Mouse (Mus musculus) R1 (cell line): ENCODE data around the gene Polr2j.
A peak's percentile ranks its signal among the peaks of the same experiment; 100 is the strongest.
"Not testable (repeated sequence)": the region's sequence is repeated elsewhere in the genome, so short reads cannot be mapped to it uniquely, and the experiment has no call there.

Experiments
- DNase-seq: peaks from one replicate; pipeline ENCODE4 v3.0.0-alpha.2; 2018; ENCODE audit warnings: low read depth, low spot score

Gene Polr2j

DNA sequence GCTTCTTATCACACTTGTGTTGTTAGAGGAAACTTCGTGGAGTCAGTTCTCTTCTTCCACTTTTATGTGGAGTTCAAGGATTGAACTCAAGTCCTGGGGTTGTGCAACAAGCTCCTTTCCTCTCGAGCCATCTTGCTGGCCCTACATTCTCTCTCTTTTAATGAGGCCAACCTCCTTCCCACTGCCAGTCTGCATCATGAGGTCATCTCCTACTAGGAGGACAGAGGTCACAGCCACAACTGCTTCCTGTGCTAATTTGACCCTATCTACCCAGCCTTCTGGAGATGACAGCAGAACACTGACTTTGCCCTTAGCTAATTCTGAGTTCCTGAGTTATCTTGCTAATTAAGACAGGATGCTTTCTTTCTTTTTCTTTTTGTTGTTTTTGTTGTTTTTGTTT is 7.9 kb upstream of the Polr2j start:
- no peak for DNase-seq

DNA sequence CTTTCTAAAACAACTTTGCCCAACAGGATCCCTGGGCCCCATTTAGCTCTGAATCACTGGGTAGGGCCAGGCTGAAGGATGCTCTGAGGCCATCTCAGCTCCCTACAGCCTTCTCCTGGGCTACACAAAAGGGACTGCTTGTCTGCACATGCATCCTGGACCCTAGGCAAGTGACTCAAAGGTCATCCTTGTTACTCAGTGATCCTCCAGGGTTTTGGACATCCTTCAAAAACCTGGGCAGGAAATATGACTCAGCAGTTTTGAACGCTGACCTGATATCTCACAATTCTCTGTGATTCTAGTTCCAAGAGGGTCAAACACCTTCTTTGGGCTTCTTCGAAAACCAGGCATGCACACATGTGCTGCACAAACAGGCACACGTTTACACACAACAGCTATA is 7.4 kb upstream of the Polr2j start:
- DNase-seq: peak; percentile 15

DNA sequence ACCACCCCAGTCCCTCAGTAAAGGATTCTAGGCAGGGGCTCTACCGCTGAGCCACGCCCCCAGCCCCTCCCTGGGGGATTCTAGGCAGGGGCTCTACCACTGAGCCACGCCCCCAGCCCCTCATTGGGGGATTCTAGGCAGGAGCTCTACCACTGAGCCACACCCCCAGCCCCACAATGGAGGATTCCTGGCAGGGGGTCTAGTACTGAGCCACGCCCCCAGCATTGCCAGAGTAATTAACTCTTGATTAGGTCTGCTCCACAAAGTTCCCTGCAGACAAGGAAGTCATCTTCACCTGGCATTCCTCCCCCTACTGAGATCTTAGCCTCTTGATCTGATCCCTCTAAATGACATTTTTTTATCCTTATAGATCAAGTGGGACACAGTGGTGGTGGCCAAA is 2.9 kb upstream of the Polr2j start:
- peak; percentile 88 for DNase-seq

GRCm38 (mm10) chr5:136116784-136117112 is 317 bp downstream of the Polr2j start:
- DNase-seq: no peak

- DNase-seq: no peak
Observed at GRCm38 (mm10) chr5:136122165-136122564, 5.7 kb downstream of the Polr2j start.

DNA sequence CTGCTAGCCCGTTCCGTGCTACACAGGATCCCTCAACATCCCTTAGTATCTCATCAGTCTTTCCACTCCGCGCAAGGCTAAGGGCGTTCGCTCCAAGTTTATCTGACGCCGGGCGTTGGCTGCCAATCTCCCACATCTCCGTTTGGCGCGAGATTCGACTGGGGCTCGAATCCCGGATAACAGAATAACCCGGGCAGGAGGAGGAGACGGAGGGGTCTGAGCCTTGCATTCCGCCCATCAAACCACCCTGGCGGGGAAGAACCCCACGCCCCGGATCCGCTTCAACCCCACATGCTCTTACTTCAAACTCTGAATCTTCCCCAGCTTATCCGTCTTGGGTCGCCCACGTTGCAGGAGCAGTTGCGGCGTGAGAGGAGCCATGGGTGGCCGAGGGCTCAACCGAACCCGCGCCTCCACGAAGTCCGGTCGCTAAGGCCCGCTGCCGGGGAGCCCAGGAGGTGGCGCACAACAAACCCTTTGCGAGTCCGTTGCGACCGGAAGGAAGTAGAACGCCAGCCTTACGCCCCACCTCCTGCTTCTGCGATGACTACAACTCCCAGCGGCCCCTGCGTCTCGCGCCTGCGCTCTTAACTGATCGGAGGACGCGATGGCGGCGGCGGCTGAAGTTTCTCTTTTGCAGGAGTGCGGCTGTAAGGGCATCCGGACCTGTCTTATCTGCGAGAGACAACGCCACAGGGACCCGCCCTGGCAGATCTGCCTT is 19.3 kb downstream of the Polr2j start, which contains the start of the genes Lrwd1 and Alkbh4:
TSS of gene Lrwd1 (minus strand) at position 504 of the 721 bp plus-strand sequence.
TSS of gene Alkbh4 (plus strand) at position 576 of the 721 bp plus-strand sequence.
- peak; percentile 99 for DNase-seq

- DNase-seq: no peak
Observed at GRCm38 (mm10) chr5:136136292-136136990, 20.0 kb downstream of the Polr2j start.

- DNase-seq: peak; percentile 85
Observed at GRCm38 (mm10) chr5:136137658-136138274, 21.3 kb downstream of the Polr2j start.

DNA sequence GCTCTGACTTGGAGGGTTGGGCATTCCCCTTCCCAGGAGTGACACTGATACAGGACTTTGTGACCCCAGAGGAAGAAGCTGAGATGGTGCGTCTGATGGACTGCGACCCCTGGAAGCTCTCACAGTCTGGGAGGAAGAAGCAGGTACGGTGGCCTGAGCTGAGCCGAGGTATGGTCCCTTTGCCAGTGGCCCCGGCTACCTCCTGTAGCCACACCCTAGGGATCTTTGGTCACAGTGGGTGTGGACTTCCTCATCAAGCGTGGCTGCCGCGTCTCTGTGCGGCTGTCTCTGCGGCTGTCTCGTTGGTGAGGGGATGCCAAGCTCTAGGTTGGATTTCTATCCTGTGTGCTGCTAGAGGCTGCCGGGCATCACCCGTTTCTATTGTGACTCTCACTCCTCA is 23.0 kb downstream of the Polr2j start:
- DNase-seq: no peak

GRCm38 (mm10) chr5:136140057-136140482 is 23.6 kb downstream of the Polr2j start:
- no peak for DNase-seq

GRCm38 (mm10) chr5:136142746-136143145 is 26.3 kb downstream of the Polr2j start:
- peak; percentile 69 for DNase-seq

DNA sequence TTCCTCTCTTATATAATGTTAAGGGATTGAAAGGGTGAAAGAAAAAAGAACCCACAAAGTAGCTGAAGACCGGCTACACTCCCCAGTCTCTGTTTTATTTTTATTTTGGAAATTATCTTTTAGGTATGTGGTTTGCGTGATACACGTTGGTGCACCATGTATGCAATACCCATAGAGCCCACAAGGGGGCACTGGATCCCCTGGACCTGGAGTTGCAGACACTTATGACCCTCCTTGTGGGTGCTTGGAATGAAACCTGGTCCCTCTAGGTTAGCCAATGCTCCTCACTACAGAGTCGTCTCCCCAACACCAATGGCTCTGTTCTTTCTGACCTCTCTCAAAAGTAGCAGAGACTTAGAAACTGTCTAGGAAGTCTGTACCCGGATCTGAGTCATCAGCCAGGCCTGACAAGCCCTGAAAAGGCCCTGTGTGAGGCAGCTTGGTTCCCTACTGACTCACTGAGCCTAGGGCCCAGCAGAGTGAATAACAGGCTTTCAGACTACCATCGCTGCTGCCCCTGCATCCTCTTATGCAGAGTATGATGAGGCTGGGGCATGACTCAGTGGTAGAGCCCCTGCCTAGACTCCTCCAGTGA is 26.8 kb downstream of the Polr2j start:
- peak; percentile 77 for DNase-seq

- DNase-seq: no peak
Observed at GRCm38 (mm10) chr5:136144606-136145430, 28.4 kb downstream of the Polr2j start.

- DNase-seq: no peak
Observed at GRCm38 (mm10) chr5:136146936-136147335, 30.5 kb downstream of the Polr2j start.

DNA sequence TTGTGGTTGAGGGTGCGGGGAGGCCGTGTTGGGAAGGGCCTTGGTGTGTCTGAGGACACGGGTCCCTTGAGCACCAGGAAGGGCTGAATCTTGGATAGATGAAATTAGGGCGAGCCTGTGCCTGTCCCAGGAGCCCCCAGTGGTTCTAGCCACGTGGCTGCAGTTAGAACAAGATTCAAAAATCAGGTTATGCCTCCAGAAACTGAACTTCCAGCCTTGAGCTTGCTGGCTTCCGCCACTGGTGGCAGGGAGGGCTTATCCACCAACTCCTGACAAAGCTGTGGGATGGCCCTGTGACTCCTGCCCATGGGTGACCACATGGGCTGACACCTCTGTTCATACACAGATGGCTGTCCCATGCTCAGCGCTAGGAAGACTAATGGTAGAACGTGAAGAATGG is 31.3 kb downstream of the Polr2j start:
- no peak for DNase-seq

- DNase-seq: not testable (repeated sequence)
Observed at GRCm38 (mm10) chr5:136149134-136149576, 32.7 kb downstream of the Polr2j start.

DNA sequence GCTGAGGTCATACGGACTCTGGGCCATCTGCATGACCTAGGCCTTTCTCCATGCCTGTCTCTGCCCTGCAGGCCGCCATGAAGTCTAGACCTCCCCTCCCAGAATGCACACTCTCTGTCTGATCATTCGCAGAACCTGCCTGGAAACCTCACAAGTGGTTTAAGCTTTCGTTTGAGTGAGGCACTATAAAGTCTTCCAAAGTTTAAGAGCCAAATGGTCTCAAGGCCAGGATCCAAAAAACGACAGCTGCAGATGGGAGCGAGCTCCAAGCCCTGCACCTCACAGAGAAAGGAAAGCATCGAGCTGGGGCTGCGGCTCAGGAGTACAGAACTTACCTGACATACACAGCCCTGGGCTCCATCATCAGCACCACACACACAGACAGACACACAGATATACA is 35.9 kb downstream of the Polr2j start:
- no peak for DNase-seq

GRCm38 (mm10) chr5:136155399-136155798 is 39.0 kb downstream of the Polr2j start:
- no peak for DNase-seq

GRCm38 (mm10) chr5:136160084-136160483 is 43.7 kb downstream of the Polr2j start:
- not testable (repeated sequence) for DNase-seq

DNA sequence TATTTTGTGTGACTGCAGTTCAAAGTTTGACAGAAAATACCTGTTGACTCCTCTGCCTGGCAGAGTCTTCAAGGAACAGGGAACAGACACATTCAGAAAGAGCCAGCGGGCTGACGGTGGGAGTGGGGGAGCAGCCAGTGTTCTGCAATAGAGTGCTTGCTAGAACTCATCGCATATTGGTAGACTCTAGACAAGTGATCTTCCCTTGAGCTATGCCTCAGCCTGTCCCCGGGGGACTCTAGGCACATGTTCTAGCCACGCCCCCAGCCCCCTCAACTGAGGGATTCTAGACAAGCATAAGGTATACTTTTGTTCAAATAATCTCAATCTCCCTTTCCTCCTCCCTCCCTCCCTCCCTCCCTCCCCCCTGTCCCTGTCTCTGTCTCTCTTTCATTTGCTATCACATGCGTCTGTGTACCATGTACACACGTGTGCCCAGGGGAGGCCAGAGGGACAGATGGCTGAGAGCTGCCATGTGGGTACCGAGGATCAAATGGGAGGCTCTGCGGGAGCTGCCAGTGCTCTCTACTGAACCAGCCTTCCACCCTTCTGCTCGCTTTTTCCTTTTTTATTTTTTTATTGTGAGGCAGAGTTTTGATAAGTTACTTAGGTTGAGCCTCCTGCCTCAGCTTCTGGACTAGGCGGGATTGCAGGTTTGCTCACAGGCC is 47.5 kb downstream of the Polr2j start:
- DNase-seq: no peak

DNA sequence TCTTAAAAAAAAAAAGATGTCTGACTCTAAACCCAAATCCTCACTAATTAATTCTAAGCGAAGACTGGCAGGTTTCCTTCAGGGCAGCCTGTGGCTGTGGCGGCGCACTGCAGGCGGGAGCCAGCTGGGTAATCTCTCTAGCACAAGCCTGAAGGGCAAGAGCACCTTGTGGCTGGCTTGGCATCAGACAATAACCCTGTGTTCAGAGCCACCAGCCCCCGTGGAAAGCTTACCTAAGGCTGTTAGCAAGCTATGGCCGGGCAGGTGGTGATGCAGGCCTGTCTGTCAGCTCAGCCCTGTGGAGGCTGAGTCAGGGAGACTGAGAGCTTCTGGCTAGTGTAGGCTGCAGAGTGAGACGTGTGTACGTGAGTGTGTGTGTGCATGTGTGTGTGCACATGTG is 48.8 kb downstream of the Polr2j start:
- DNase-seq: no peak
